ENCODE assay signal across 15 mouse cellular contexts in the genomic region with DNA sequence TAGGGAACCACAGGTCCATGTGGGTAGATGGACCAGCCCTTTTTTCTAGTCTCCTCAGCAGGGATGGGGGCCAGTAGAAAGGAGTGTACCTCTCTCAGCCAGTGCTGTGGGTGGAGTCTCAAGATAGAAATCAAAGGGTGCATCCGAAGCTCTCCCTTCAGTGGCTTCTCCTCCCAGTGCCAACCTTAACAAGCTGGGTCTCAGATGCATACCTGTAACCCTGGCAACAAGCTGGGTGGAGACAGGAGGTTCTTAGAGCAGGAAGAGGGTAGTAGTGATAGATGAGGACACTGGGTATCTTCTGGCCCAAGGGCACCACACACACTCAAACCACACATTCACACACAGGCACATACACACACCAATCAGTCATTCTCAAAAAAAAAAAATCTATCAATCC.
"Had no signal": no experiment of that assay in that cellular context is flagged by ENCODE, and none has a peak within 500 bp of the region (broad histone marks: within the 10 kb centered on the region; RNA-seq: fewer than 3 reads in every experiment).

No protein-coding gene starts in this region.

- H3K4me2 ChIP-seq: liver, embryonic 12.5 days; lung, embryonic 15.5 days; midbrain, embryonic 13.5 days; neural tube, embryonic 12.5 days; stomach, embryonic 15.5 days had no signal

- ATAC-seq: liver, embryonic 12.5 days; midbrain, embryonic 13.5 days had no signal

- H3K27me3 ChIP-seq: liver, embryonic 12.5 days; lung, embryonic 15.5 days; midbrain, embryonic 13.5 days; neural tube, embryonic 12.5 days; stomach, embryonic 15.5 days had no signal

- H3K4me3 ChIP-seq: left cerebral cortex, adult 2 months; limb, embryonic 10.5 days; liver, embryonic 12.5 days; lung, embryonic 15.5 days; midbrain, embryonic 13.5 days; myocyte; neural tube, embryonic 12.5 days; stomach, embryonic 15.5 days had no signal

- DNase-seq: kidney, adult 8-10 months; kidney, postnatal 25 days; lung, postnatal 14 days; right cerebral cortex, postnatal 4 days; spleen, adult 18-20 months; thymus, postnatal 4 days had no signal

- H3K9ac ChIP-seq: liver, embryonic 12.5 days; lung, embryonic 15.5 days; midbrain, embryonic 13.5 days; neural tube, embryonic 12.5 days; stomach, embryonic 15.5 days had no signal

- H3K4me1 ChIP-seq: limb, embryonic 10.5 days; lung, embryonic 15.5 days; midbrain, embryonic 13.5 days; neural tube, embryonic 12.5 days; stomach, embryonic 15.5 days had no signal

- H3K36me3 ChIP-seq: limb, embryonic 10.5 days; liver, embryonic 12.5 days; lung, embryonic 15.5 days; midbrain, embryonic 13.5 days; neural tube, embryonic 12.5 days; stomach, embryonic 15.5 days had no signal

- H3K27ac ChIP-seq: left cerebral cortex, adult 2 months; limb, embryonic 10.5 days; liver, embryonic 12.5 days; lung, embryonic 15.5 days; macrophage; midbrain, embryonic 13.5 days; neural tube, embryonic 12.5 days; stomach, embryonic 15.5 days had no signal

- H3K9me3 ChIP-seq: limb, embryonic 10.5 days; liver, embryonic 12.5 days; lung, embryonic 15.5 days; neural tube, embryonic 12.5 days; stomach, embryonic 15.5 days had no signal
